ENCODE assay signal across 10 mouse cellular contexts in the genomic region with DNA sequence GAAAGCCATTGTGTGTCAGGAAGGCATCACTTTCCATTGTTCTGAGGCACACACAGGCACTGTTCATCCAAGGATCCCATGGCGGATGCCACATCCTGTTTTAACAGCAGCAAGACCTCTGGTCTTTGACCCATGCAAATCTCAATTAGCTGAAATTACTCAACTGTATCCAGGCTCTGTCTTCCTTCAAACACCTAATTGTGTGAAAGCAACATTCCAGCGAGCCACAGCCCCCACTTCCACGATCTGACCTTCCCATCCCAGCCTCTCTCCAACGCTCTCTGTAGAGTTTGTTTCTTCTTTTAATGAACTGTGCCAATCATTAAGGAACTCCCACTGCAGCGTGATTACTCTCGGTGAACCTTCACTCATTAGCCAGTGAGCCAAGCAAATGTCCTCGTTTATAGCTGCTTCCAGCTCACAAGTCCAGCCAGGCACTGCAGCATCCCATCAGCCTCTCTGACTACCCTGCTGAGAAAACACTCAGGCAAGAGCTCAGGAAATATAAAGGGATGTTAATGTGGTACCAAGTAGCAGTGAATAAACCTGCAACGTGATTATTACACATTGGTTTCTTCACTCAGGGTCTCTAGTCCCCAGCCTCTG.
DNase-seq lines count a peak whose midpoint lies in the region; ATAC-seq lines count a peak whose summit lies in the region.
"Had no signal": no experiment of that assay in that cellular context is flagged by ENCODE, and none has a peak within 500 bp of the region (broad histone marks: within the 10 kb centered on the region; RNA-seq: fewer than 3 reads in every experiment).

No protein-coding gene starts in this region.

- H3K36me3 ChIP-seq in forebrain, embryonic 10.5 days (replicated peaks), result no peaks in the 10 kb centered on the region
- no peaks in the 10 kb centered on the region for H3K36me3 ChIP-seq in forebrain, embryonic 16.5 days (ENCODE audit: control insufficient read depth, insufficient read depth)
- H3K36me3 ChIP-seq: limb, embryonic 13.5 days; lung, embryonic 15.5 days had no signal

- no peak overlapping the region for H3K9ac ChIP-seq in forebrain, embryonic 16.5 days (replicated peaks; ENCODE audit: low read depth, low read length)
- H3K9ac ChIP-seq: limb, embryonic 13.5 days; lung, embryonic 15.5 days had no signal

- peaks cover 33% of the 10 kb centered on the region for H3K4me1 ChIP-seq in forebrain, embryonic 10.5 days
- no peaks in the 10 kb centered on the region for H3K4me1 ChIP-seq in forebrain, embryonic 16.5 days (replicated peaks; ENCODE audit: control insufficient read depth, insufficient read depth, low read length)
- H3K4me1 ChIP-seq: lung, embryonic 15.5 days had no signal

- no peaks in the 10 kb centered on the region for H3K9me3 ChIP-seq in forebrain, embryonic 10.5 days
- H3K9me3 ChIP-seq in forebrain, embryonic 16.5 days (ENCODE audit: control insufficient read depth, low read length), result no peaks in the 10 kb centered on the region
- H3K9me3 ChIP-seq: limb, embryonic 13.5 days; lung, embryonic 15.5 days had no signal

- peaks cover 93% of the 10 kb centered on the region for H3K27me3 ChIP-seq in forebrain, embryonic 10.5 days (ENCODE audit: poor library complexity, severe bottlenecking)
- H3K27me3 ChIP-seq in forebrain, embryonic 16.5 days (replicated peaks; ENCODE audit: control insufficient read depth, insufficient read depth, low read length), result no peaks in the 10 kb centered on the region

- ATAC-seq in forebrain, embryonic 16.5 days, result no peak

- H3K4me2 ChIP-seq in forebrain, embryonic 16.5 days (ENCODE audit: low read length), result no peak overlapping the region
- H3K4me2 ChIP-seq: limb, embryonic 13.5 days; lung, embryonic 15.5 days had no signal

- WGBS in forebrain, embryonic 10.5 days, result 6% methylated on average over 8 of the region's 8 CpGs
- 3% methylated on average over 8 of the region's 8 CpGs for WGBS in forebrain, embryonic 16.5 days

- no peak overlapping the region for H3K4me3 ChIP-seq in forebrain, embryonic 10.5 days
- no peak overlapping the region for H3K4me3 ChIP-seq in forebrain, embryonic 16.5 days (replicated peaks; ENCODE audit: low read length)
- H3K4me3 ChIP-seq: limb, embryonic 13.5 days; lung, embryonic 15.5 days had no signal

- H3K27ac ChIP-seq in forebrain, embryonic 10.5 days, result peak overlapping the region; percentile 4; the same call in 1 of the 2 replicates
- no peak overlapping the region for H3K27ac ChIP-seq in forebrain, embryonic 16.5 days (ENCODE audit: low read length)
- H3K27ac ChIP-seq: limb, embryonic 13.5 days; lung, embryonic 15.5 days had no signal

- DNase-seq in forebrain, embryonic 10.5 days (ENCODE audit: extremely low spot score, low spot score), result no peak
- peak; percentile 37 for DNase-seq in embryo, embryonic 10.5 days (ENCODE audit: low spot score)
- DNase-seq in kidney, adult 18-20 months, result peak; percentile 4
- DNase-seq in mesoderm, embryonic 11.5 days (ENCODE audit: low read depth, low spot score), result peak; percentile 25
- no peak for DNase-seq in heart, adult 9 months (ENCODE audit: low spot score in 2 of 2)
- DNase-seq in cerebellum, adult 9-11 months, result no peak
- DNase-seq in right cerebral cortex, adult 2 months (ENCODE audit: low spot score in 2 of 2), result no peak

Comparison
In these comparisons a context has a peak if more than half of its experiments do, and no peak if none do; other contexts are left out.
1. DNase-seq: peak in embryo, embryonic 10.5 days (single experiment), kidney, adult 18-20 months (single experiment) and mesoderm, embryonic 11.5 days (single experiment); none in forebrain, embryonic 10.5 days (single experiment), heart, adult 9 months (0 of 2), cerebellum, adult 9-11 months (single experiment) and right cerebral cortex, adult 2 months (0 of 2).